Mouse (Mus musculus): ENCODE results near the gene Chtf18. TPM values are rescaled to one million over a fixed set of nuclear protein-coding genes. Genes with fewer than 3 reads are reported as not detected.

Chtf18 gene
- polyA plus RNA-seq, 1 experiment from 2014 or later, result 2.5 TPM

GRCm38 (mm10) chr17:25721476-25721875, 5.7 kb downstream of the Chtf18 start:
- Histone ChIP-seq H3K27ac (ENCODE audit: low read depth, low read length) (no peak overlapping the region), H3K27me3 (ENCODE audit: control insufficient read depth, insufficient read depth, low read length) (peaks cover 16% of the 10 kb centered on the region), H3K9me3 (ENCODE audit: control insufficient read depth, low read length) (no peaks in the 10 kb centered on the region), H3K36me3 (ENCODE audit: control insufficient read depth, insufficient read depth, low read length) (no peaks in the 10 kb centered on the region), H3K9ac (replicated peaks; ENCODE audit: low read depth, low read length) (no peak overlapping the region), H3K4me2 (ENCODE audit: low read depth, low read length) (no peak overlapping the region), H3K4me3 (ENCODE audit: low read depth, low read length) (no peak overlapping the region), H3K4me1 (ENCODE audit: control insufficient read depth, insufficient read depth, low read length) (peaks cover under 1% of the 10 kb centered on the region)
- WGBS, result 94% methylated on average over 5 of the region's 5 CpGs
- no peak for ATAC-seq (ENCODE audit: low read depth)

GRCm38 (mm10) chr17:25717691-25718090, 9.5 kb downstream of the Chtf18 start:
- Histone ChIP-seq H3K36me3 (ENCODE audit: control insufficient read depth, insufficient read depth, low read length) (no peaks in the 10 kb centered on the region), H3K4me1 (ENCODE audit: control insufficient read depth, insufficient read depth, low read length) (no peaks in the 10 kb centered on the region), H3K27ac (ENCODE audit: low read depth, low read length) (no peak overlapping the region), H3K4me3 (ENCODE audit: low read depth, low read length) (peak overlapping the region; percentile 30), H3K27me3 (ENCODE audit: control insufficient read depth, insufficient read depth, low read length) (peaks cover 17% of the 10 kb centered on the region), H3K9me3 (ENCODE audit: control insufficient read depth, low read length) (no peaks in the 10 kb centered on the region), H3K9ac (replicated peaks; ENCODE audit: low read depth, low read length) (peak overlapping the region; percentile 53), H3K4me2 (ENCODE audit: low read depth, low read length) (peak overlapping the region; percentile 58)
- 8% methylated on average over 6 of the region's 6 CpGs for WGBS
- no peak for ATAC-seq (ENCODE audit: low read depth)

DNA sequence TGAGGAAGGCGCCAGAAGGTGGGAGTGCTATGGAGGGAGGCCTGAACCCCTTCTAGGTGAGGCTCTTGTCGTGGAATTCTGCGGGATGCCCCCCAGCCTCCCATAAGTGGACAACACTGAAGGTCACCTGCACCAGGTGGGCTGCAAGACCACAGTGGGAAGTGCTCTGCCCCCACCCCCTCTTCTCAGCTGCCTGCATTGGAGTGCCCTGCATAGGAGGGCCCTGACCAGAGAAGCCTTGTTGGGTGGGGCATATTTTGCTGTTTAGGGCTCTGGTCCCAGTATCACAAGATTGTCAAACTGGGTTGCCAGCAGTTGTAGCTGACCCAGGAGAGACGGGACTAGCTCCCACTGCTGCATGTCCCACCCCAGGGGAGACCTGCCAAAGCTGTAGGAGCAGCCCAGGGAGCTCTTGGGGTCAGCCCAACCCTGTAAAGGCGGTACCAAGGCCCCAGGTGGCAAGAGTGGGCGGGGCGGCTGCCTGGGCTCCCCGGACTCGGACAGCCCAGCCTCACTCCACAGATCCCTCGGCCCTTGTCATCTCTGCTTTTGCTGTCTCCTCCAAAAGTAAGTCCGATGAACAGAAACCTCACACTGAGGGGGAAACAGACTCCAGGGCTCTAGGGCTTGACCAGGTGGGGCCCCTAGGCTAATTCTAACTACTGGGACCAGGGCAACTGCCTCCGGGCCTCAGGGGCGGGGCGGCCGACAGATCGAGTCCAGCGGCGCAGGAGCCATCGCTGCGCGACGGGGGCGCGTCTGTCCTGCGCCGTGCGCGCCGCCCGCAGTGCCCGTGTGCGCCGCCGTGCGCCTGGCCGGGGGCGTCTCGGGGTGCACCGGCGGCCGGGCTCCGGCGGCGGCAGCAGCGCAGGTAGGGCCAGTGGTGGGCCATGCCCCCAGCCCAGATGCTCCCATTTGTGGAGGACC, 10.2 kb downstream of the Chtf18 start, which contains the start of gene Gng13:
Gene Gng13, plus strand, starts transcription at position 461 of the 927 bp plus-strand sequence.
- peak within 1 kb of the TSS; percentile 53 for H3K9ac ChIP-seq (replicated peaks; ENCODE audit: low read depth, low read length)
- ATAC-seq (ENCODE audit: low read depth), result no peak
- H3K27ac ChIP-seq (ENCODE audit: low read depth, low read length), result no peak within 1 kb of the TSS
- H3K27me3 ChIP-seq (ENCODE audit: control insufficient read depth, insufficient read depth, low read length), result peaks cover 17% of the 10 kb centered on the region
- H3K4me2 ChIP-seq (ENCODE audit: low read depth, low read length), result peak within 1 kb of the TSS; percentile 58
- no peaks in the 10 kb centered on the region for H3K9me3 ChIP-seq (ENCODE audit: control insufficient read depth, low read length)
- WGBS, result 2% methylated on average over 41 of the region's 45 CpGs
- H3K4me3 ChIP-seq (ENCODE audit: low read depth, low read length), result peak within 1 kb of the TSS; percentile 30
- no peaks in the 10 kb centered on the region for H3K36me3 ChIP-seq (ENCODE audit: control insufficient read depth, insufficient read depth, low read length)
- no peaks in the 10 kb centered on the region for H3K4me1 ChIP-seq (ENCODE audit: control insufficient read depth, insufficient read depth, low read length)

DNA sequence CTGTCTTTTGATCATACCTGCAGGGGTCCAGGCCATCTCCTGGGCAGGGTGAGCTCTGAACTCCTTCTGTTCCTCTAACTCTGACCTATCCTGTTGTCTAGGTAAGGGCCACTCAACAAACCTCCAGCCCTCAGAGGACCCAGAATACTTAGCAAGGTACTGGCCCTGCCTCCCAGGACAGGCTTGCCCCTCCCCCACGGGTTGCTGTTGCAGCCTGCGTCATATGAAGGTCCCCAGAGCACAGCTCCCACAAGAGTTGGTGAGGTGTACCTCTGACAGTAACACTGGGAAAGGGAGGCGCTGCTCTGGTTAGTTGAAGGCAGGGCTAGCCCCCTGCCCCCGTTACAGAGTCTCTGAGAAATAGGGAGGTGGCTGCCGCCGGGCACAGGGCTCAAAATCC, 11.1 kb downstream of the Chtf18 start:
- ATAC-seq (ENCODE audit: low read depth), result no peak
- 4% methylated on average over 6 of the region's 6 CpGs for WGBS
- Histone ChIP-seq H3K27ac (ENCODE audit: low read depth, low read length) (no peak overlapping the region), H3K9me3 (ENCODE audit: control insufficient read depth, low read length) (no peaks in the 10 kb centered on the region), H3K4me3 (ENCODE audit: low read depth, low read length) (no peak overlapping the region), H3K9ac (replicated peaks; ENCODE audit: low read depth, low read length) (no peak overlapping the region), H3K4me1 (ENCODE audit: control insufficient read depth, insufficient read depth, low read length) (no peaks in the 10 kb centered on the region), H3K36me3 (ENCODE audit: control insufficient read depth, insufficient read depth, low read length) (no peaks in the 10 kb centered on the region), H3K4me2 (ENCODE audit: low read depth, low read length) (no peak overlapping the region), H3K27me3 (ENCODE audit: control insufficient read depth, insufficient read depth, low read length) (peaks cover 17% of the 10 kb centered on the region)

DNA sequence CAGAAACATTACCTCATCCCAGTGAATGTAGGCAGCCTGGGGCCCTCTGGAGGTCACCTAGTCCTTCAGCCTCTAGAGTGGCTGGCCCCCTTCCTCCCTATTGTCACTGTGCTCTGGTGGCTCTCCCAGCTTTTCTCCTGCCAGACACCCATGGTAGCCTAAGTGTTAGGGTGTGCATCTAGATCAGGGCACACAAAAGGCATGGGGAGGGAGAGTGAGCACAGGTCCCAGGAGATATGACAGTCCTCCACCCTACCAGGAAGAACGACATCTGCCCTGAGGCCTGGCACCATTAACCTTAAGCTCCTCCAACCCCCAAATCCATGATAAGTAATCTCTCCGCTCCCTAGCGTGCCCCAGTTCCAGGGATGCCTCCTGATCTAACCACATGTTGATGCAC, 11.6 kb downstream of the Chtf18 start:
- ATAC-seq (ENCODE audit: low read depth), result no peak
- WGBS, result 60% methylated on average over 3 of the region's 3 CpGs
- Histone ChIP-seq H3K36me3 (ENCODE audit: control insufficient read depth, insufficient read depth, low read length) (no peaks in the 10 kb centered on the region), H3K4me3 (ENCODE audit: low read depth, low read length) (no peak overlapping the region), H3K4me1 (ENCODE audit: control insufficient read depth, insufficient read depth, low read length) (no peaks in the 10 kb centered on the region), H3K4me2 (ENCODE audit: low read depth, low read length) (no peak overlapping the region), H3K27ac (ENCODE audit: low read depth, low read length) (no peak overlapping the region), H3K9ac (replicated peaks; ENCODE audit: low read depth, low read length) (no peak overlapping the region), H3K27me3 (ENCODE audit: control insufficient read depth, insufficient read depth, low read length) (peaks cover 17% of the 10 kb centered on the region), H3K9me3 (ENCODE audit: control insufficient read depth, low read length) (no peaks in the 10 kb centered on the region)

- no peak for ATAC-seq (ENCODE audit: low read depth)
- 78% methylated on average over 4 of the region's 4 CpGs for WGBS
- Histone ChIP-seq H3K9ac (replicated peaks; ENCODE audit: low read depth, low read length) (no peak overlapping the region), H3K4me1 (ENCODE audit: control insufficient read depth, insufficient read depth, low read length) (no peaks in the 10 kb centered on the region), H3K4me3 (ENCODE audit: low read depth, low read length) (no peak overlapping the region), H3K27me3 (ENCODE audit: control insufficient read depth, insufficient read depth, low read length) (no peaks in the 10 kb centered on the region; the same call in 1 of the 2 replicates), H3K27ac (ENCODE audit: low read depth, low read length) (no peak overlapping the region), H3K9me3 (ENCODE audit: control insufficient read depth, low read length) (no peaks in the 10 kb centered on the region), H3K4me2 (ENCODE audit: low read depth, low read length) (no peak overlapping the region), H3K36me3 (ENCODE audit: control insufficient read depth, insufficient read depth, low read length) (no peaks in the 10 kb centered on the region)
Observed at GRCm38 (mm10) chr17:25711136-25711535, 16.1 kb downstream of the Chtf18 start.

- ATAC-seq (ENCODE audit: low read depth), result no peak
- 96% methylated on average over 2 of the region's 2 CpGs for WGBS
- Histone ChIP-seq H3K27ac (ENCODE audit: low read depth, low read length) (no peak overlapping the region), H3K9me3 (ENCODE audit: control insufficient read depth, low read length) (no peaks in the 10 kb centered on the region), H3K36me3 (ENCODE audit: control insufficient read depth, insufficient read depth, low read length) (no peaks in the 10 kb centered on the region), H3K4me3 (ENCODE audit: low read depth, low read length) (no peak overlapping the region), H3K4me1 (ENCODE audit: control insufficient read depth, insufficient read depth, low read length) (no peaks in the 10 kb centered on the region), H3K4me2 (ENCODE audit: low read depth, low read length) (no peak overlapping the region), H3K9ac (replicated peaks; ENCODE audit: low read depth, low read length) (no peak overlapping the region), H3K27me3 (ENCODE audit: control insufficient read depth, insufficient read depth, low read length) (no peaks in the 10 kb centered on the region)
Observed at GRCm38 (mm10) chr17:25709994-25710393, 17.2 kb downstream of the Chtf18 start.

- no peaks in the 10 kb centered on the region for H3K4me1 ChIP-seq (ENCODE audit: control insufficient read depth, insufficient read depth, low read length)
- no peaks in the 10 kb centered on the region for H3K36me3 ChIP-seq (ENCODE audit: control insufficient read depth, insufficient read depth, low read length)
- 59% methylated on average over 9 of the region's 9 CpGs for WGBS
- H3K9ac ChIP-seq (replicated peaks; ENCODE audit: low read depth, low read length), result no peak overlapping the region
- no peak overlapping the region for H3K27ac ChIP-seq (ENCODE audit: low read depth, low read length)
- no peak overlapping the region for H3K4me3 ChIP-seq (ENCODE audit: low read depth, low read length)
- no peak for ATAC-seq (ENCODE audit: low read depth)
- H3K4me2 ChIP-seq (ENCODE audit: low read depth, low read length), result no peak overlapping the region
- no peaks in the 10 kb centered on the region for H3K27me3 ChIP-seq (ENCODE audit: control insufficient read depth, insufficient read depth, low read length)
- H3K9me3 ChIP-seq (ENCODE audit: control insufficient read depth, low read length), result no peaks in the 10 kb centered on the region
Observed at GRCm38 (mm10) chr17:25700863-25701496, 26.2 kb downstream of the Chtf18 start.

- H3K4me1 ChIP-seq (ENCODE audit: control insufficient read depth, insufficient read depth, low read length), result no peaks in the 10 kb centered on the region
- no peak overlapping the region for H3K9ac ChIP-seq (replicated peaks; ENCODE audit: low read depth, low read length)
- no peak overlapping the region for H3K4me2 ChIP-seq (ENCODE audit: low read depth, low read length)
- no peaks in the 10 kb centered on the region for H3K9me3 ChIP-seq (ENCODE audit: control insufficient read depth, low read length)
- no peak overlapping the region for H3K27ac ChIP-seq (ENCODE audit: low read depth, low read length)
- no peaks in the 10 kb centered on the region for H3K36me3 ChIP-seq (ENCODE audit: control insufficient read depth, insufficient read depth, low read length)
- H3K27me3 ChIP-seq (ENCODE audit: control insufficient read depth, insufficient read depth, low read length), result no peaks in the 10 kb centered on the region
- 12% methylated on average over 7 of the region's 7 CpGs for WGBS
- no peak overlapping the region for H3K4me3 ChIP-seq (ENCODE audit: low read depth, low read length)
- ATAC-seq (ENCODE audit: low read depth), result no peak; the same call in 1 of the 2 replicates
Observed at GRCm38 (mm10) chr17:25698446-25698845, 28.8 kb downstream of the Chtf18 start.
